Mouse (Mus musculus) CH12.LX (cell line): ENCODE data around the gene Casc4.

Experiments
- CTCF ChIP-seq, 2 experiments: IDR thresholded peaks in 1 of 2; conservative IDR thresholded peaks in 1 of 2; 2 replicates each; pipeline ENCODE4 v1.5.1; 2011 to 2012; ENCODE audit warnings: low read depth in 2 of 2, low read length in 2 of 2, improper control_type of control experiment in 1 of 2, inconsistent platforms in 1 of 2, mild to moderate bottlenecking in 1 of 2, moderate library complexity in 1 of 2
- ELF1 ChIP-seq: IDR thresholded peaks from 2 replicates; pipeline ENCODE4 v1.6.1; 2014; ENCODE audit warnings: low read depth, mild to moderate bottlenecking, inconsistent platforms, low read length, improper control_type of control experiment
- EP300 ChIP-seq: IDR thresholded peaks from 2 replicates; pipeline ENCODE4 v1.6.1; 2011; ENCODE audit warnings: low read length, improper control_type of control experiment
- MAFK ChIP-seq: IDR thresholded peaks from 2 replicates; pipeline ENCODE4 v1.6.1; 2011; ENCODE audit warnings: low read length, improper control_type of control experiment; ENCODE audit not compliant: insufficient replicate concordance
- MAX ChIP-seq: IDR thresholded peaks from 2 replicates; pipeline ENCODE4 v1.6.1; 2011; ENCODE audit warnings: low read length, improper control_type of control experiment
- TBP ChIP-seq: conservative IDR thresholded peaks from 2 replicates; pipeline ENCODE4 v1.6.1; 2011; ENCODE audit warnings: low read depth, low read length, improper control_type of control experiment
- USF2 ChIP-seq: conservative IDR thresholded peaks from 2 replicates; pipeline ENCODE4 v1.6.1; 2011; ENCODE audit warnings: low read depth, low read length, improper control_type of control experiment
- ZKSCAN1 ChIP-seq: IDR thresholded peaks from 2 replicates; pipeline ENCODE4 v1.6.1; 2012; ENCODE audit warnings: low read depth, inconsistent platforms, low read length, improper control_type of control experiment, borderline replicate concordance
- ZNF384 ChIP-seq: IDR thresholded peaks from 2 replicates; pipeline ENCODE4 v1.6.1; 2012; ENCODE audit warnings: low read depth, low read length, improper control_type of control experiment, inconsistent platforms

GRCm38 (mm10) chr2:121834926-121835325 lies 31.8 kb upstream of the Casc4 start:
- TF ChIP-seq TBP = no peak
- no peak for TF ChIP-seq ZKSCAN1
- TF ChIP-seq CTCF (conservative IDR thresholded peaks at IDR 0.05 in 1 of 2, IDR thresholded peaks at IDR 0.05 in 1 of 2; ENCODE audit: low read depth in 2 of 2, low read length in 2 of 2) = no peak
- TF ChIP-seq USF2 = no peak
- TF ChIP-seq ELF1 = no peak
- TF ChIP-seq MAFK = no peak
- no peak for TF ChIP-seq ZNF384
- TF ChIP-seq EP300 = no peak
- no peak for TF ChIP-seq MAX
